Mouse (Mus musculus): ENCODE results near the gene 4933428G20Rik. TPM values are rescaled to one million over a fixed set of nuclear protein-coding genes. Genes with fewer than 3 reads are reported as not detected.
A peak's percentile ranks its signal among the peaks of the same experiment; 100 is the strongest.

Gene 4933428G20Rik
- total RNA-seq (2021): under 1 TPM in 1 of 2 experiments, not detected in 1; 0.25 TPM
- long read RNA-seq, experiment 1: 0 reads
- long read RNA-seq, experiment 2: 0 reads

GRCm38 (mm10) chr11:97499865-97500719, at the start of gene 4933428G20Rik:
4933428G20Rik (minus strand) TSS chr11:97500340.
- DNase-seq (ENCODE audit: low spot score in 2 of 2): no peak
- H3K4me3 ChIP-seq: peak within 1 kb of the TSS; percentile 31
- H3K27ac ChIP-seq: peak within 1 kb of the TSS; percentile 12; the same call in 1 of the 2 replicates
- no peak for TF ChIP-seq CTCF (conservative IDR thresholded peaks at IDR 0.05)

GRCm38 (mm10) chr11:97548757-97549156, 48.6 kb upstream of the 4933428G20Rik start:
- TF ChIP-seq CTCF (conservative IDR thresholded peaks at IDR 0.05): no peak
- DNase-seq (ENCODE audit: low spot score in 2 of 2): no peak
- peak overlapping the region; percentile 93; the same call in 1 of the 2 replicates for H3K27ac ChIP-seq
- no peak overlapping the region for H3K4me3 ChIP-seq

GRCm38 (mm10) chr11:97547957-97548706, 48.0 kb upstream of the 4933428G20Rik start:
- no peak for DNase-seq (ENCODE audit: low spot score in 2 of 2)
- Histone ChIP-seq H3K4me3 (no peak overlapping the region), H3K27ac (peak overlapping the region; percentile 93)
- TF ChIP-seq CTCF (conservative IDR thresholded peaks at IDR 0.05): peak; percentile 57

GRCm38 (mm10) chr11:97546804-97547411, 46.8 kb upstream of the 4933428G20Rik start:
- H3K27ac ChIP-seq: peak overlapping the region; percentile 93
- H3K4me3 ChIP-seq: peak overlapping the region; percentile 67
- DNase-seq (ENCODE audit: low spot score in 2 of 2): peak in 1 of 2 experiments; percentile 52
- TF ChIP-seq CTCF (conservative IDR thresholded peaks at IDR 0.05): no peak

GRCm38 (mm10) chr11:97545808-97546560, 45.8 kb upstream of the 4933428G20Rik start:
- no peak for DNase-seq (ENCODE audit: low spot score in 2 of 2)
- peak overlapping the region; percentile 93 for H3K27ac ChIP-seq
- H3K4me3 ChIP-seq: peak overlapping the region; percentile 67
- TF ChIP-seq CTCF (conservative IDR thresholded peaks at IDR 0.05): no peak

GRCm38 (mm10) chr11:97543883-97544282, 43.7 kb upstream of the 4933428G20Rik start:
- Histone ChIP-seq H3K27ac (peak overlapping the region; percentile 88), H3K4me3 (no peak overlapping the region; the same call in 1 of the 2 replicates)
- no peak for DNase-seq (ENCODE audit: low spot score in 2 of 2)
- no peak for TF ChIP-seq CTCF (conservative IDR thresholded peaks at IDR 0.05)

- peak; percentile 61 to 64 for DNase-seq (ENCODE audit: low spot score in 2 of 2)
- peak overlapping the region; percentile 88 for H3K27ac ChIP-seq
Measured at GRCm38 (mm10) chr11:97543181-97543733, 43.1 kb upstream of the 4933428G20Rik start.

GRCm38 (mm10) chr11:97542171-97543150, 42.3 kb upstream of the 4933428G20Rik start:
- H3K4me3 ChIP-seq: no peak overlapping the region
- peak overlapping the region; percentile 88 for H3K27ac ChIP-seq

More at GRCm38 (mm10) chr11:97543181-97543733, 43.1 kb upstream of the 4933428G20Rik start:
- H3K4me3 ChIP-seq: peak overlapping the region; percentile 6; the same call in 1 of the 2 replicates
- TF ChIP-seq CTCF (conservative IDR thresholded peaks at IDR 0.05): no peak

GRCm38 (mm10) chr11:97540604-97541003, 40.5 kb upstream of the 4933428G20Rik start:
- Histone ChIP-seq H3K27ac (peak overlapping the region; percentile 88; the same call in 1 of the 2 replicates), H3K4me3 (no peak overlapping the region)
- no peak for TF ChIP-seq CTCF (conservative IDR thresholded peaks at IDR 0.05)
- peak in 1 of 2 experiments; percentile 56 for DNase-seq (ENCODE audit: low spot score in 2 of 2)

More at GRCm38 (mm10) chr11:97542171-97543150, 42.3 kb upstream of the 4933428G20Rik start:
- DNase-seq (ENCODE audit: low spot score in 2 of 2): no peak
- TF ChIP-seq CTCF (conservative IDR thresholded peaks at IDR 0.05): no peak

- Histone ChIP-seq H3K4me3 (no peak overlapping the region), H3K27ac (peak overlapping the region; percentile 88; the same call in 1 of the 2 replicates)
- no peak for TF ChIP-seq CTCF (conservative IDR thresholded peaks at IDR 0.05)
- DNase-seq (ENCODE audit: low spot score in 2 of 2): no peak
Measured at GRCm38 (mm10) chr11:97540136-97540535, 40.0 kb upstream of the 4933428G20Rik start.
